Mouse (Mus musculus) kidney, embryonic 16.5 days (tissue): ENCODE measurements at regions not wholly inside any gene's neighbourhood (a gene's known extent, or its start where the extent isn't known, plus 50 kb on each side); places are given as distances from the start of the nearest gene placed in this dataset.

Source experiments
- ATAC-seq: fragments of 200-750 bp; cut with Nextera tagmentation; 2 replicates; pipeline ENCODE4 v1.8.0; 2017; ENCODE audit warnings: moderate TSS enrichment; ENCODE audit not compliant: low FRiP score, low TSS enrichment
- H3K27ac ChIP-seq: fragments of 300-500 bp; sonication (generic); 2 replicates; pipeline ENCODE4 v1.5.1; 2014; ENCODE audit warnings: low read length
- H3K27me3 ChIP-seq: fragments of 300-500 bp; sonication (generic); 2 replicates; pipeline ENCODE4 v1.6.1; 2014; ENCODE audit warnings: low read length, control low read depth, mixed read lengths; ENCODE audit not compliant: insufficient read depth
- H3K36me3 ChIP-seq: fragments of 300-500 bp; sonication (generic); 2 replicates; pipeline ENCODE4 v1.6.1; 2014; ENCODE audit warnings: low read length, control low read depth, mixed read lengths; ENCODE audit not compliant: insufficient read depth
- H3K4me1 ChIP-seq: fragments of 300-500 bp; sonication (generic); 2 replicates; pipeline ENCODE4 v1.6.1; 2014; ENCODE audit warnings: low read length, control low read depth, mixed read lengths; ENCODE audit not compliant: insufficient read depth
- H3K4me2 ChIP-seq: fragments of 300-500 bp; sonication (generic); replicated peaks from 2 replicates; pipeline ENCODE4 v1.6.1; 2014; ENCODE audit warnings: low read depth, low read length
- H3K4me3 ChIP-seq: fragments of 300-500 bp; sonication (generic); 2 replicates; pipeline ENCODE4 v1.5.1; 2014; ENCODE audit warnings: mild to moderate bottlenecking, low read length
- H3K9ac ChIP-seq: fragments of 300-500 bp; sonication (generic); replicated peaks from 2 replicates; pipeline ENCODE4 v1.6.1; 2014; ENCODE audit warnings: low read length
- H3K9me3 ChIP-seq: fragments of 300-500 bp; sonication (generic); 2 replicates; pipeline ENCODE4 v1.6.1; 2016; ENCODE audit warnings: low read length, control low read depth
- WGBS: fragments of 180-500 bp; shearing (Covaris S2); extraction: QIAGEN DNeasy Blood & Tissue Kit; methylation state at CpG from one replicate; pipeline ENCODE4 v1.1.7; 2014; 5-methylcytosine and 5-hydroxymethylcytosine counted together

DNA sequence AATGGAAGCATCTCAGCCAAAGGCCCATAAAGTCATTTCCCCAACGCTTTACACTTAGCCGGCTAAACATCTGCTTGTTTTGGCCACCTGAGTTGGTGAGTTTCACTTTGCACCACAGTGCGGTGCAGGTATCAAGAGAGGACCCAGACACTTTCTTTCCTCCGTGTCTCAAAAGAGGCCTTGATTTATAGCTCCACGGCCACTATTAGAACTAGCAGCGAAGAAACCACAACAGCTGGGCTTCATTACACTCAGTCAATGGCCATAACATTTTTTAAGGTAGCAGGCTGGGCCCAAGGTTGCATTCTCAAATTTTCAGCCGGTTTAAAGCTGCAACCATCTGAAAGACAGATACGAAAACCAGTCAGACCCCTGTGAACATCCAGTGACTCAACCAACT, 103.4 kb downstream of the Mreg start:
- 25% methylated on average over 8 of the region's 8 CpGs for WGBS
- no peak overlapping the region for H3K9ac ChIP-seq
- H3K36me3 ChIP-seq, result no peaks in the 10 kb centered on the region
- ATAC-seq, result peak; percentile 67
- no peaks in the 10 kb centered on the region for H3K9me3 ChIP-seq
- no peaks in the 10 kb centered on the region for H3K27me3 ChIP-seq
- no peak overlapping the region for H3K4me3 ChIP-seq
- no peak overlapping the region for H3K4me2 ChIP-seq
- H3K4me1 ChIP-seq, result 0 out of 2 replicates have a peak, but pooled peaks cover 4% of the 10 kb centered on the region
- H3K27ac ChIP-seq, result no peak overlapping the region

DNA sequence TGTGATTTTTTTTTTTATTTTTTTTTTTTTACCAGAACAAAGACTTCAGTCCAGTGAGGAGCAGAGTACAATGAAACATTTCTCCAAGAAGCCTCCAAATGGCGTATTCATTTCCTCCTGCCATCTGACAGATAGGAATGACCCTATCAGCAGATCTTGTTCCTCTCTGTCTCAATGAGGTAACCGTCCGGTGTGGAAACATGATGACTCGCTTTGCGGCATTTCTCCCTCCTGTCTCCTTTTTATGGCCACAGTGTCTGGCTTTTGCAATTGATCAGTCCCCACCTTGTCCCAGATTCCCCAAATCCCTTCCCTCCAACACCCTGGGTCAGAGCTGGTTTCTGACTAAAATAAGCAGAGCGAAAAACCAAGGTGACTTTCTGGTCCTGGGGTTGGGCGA, 105.0 kb downstream of the Mreg start:
- no peak overlapping the region for H3K4me3 ChIP-seq
- H3K27ac ChIP-seq, result no peak overlapping the region
- no peaks in the 10 kb centered on the region for H3K27me3 ChIP-seq
- 0 out of 2 replicates have a peak, but pooled peaks cover 4% of the 10 kb centered on the region for H3K4me1 ChIP-seq
- ATAC-seq, result no peak
- no peak overlapping the region for H3K4me2 ChIP-seq
- no peaks in the 10 kb centered on the region for H3K36me3 ChIP-seq
- 70% methylated on average over 7 of the region's 7 CpGs for WGBS
- H3K9me3 ChIP-seq, result no peaks in the 10 kb centered on the region
- H3K9ac ChIP-seq, result no peak overlapping the region

DNA sequence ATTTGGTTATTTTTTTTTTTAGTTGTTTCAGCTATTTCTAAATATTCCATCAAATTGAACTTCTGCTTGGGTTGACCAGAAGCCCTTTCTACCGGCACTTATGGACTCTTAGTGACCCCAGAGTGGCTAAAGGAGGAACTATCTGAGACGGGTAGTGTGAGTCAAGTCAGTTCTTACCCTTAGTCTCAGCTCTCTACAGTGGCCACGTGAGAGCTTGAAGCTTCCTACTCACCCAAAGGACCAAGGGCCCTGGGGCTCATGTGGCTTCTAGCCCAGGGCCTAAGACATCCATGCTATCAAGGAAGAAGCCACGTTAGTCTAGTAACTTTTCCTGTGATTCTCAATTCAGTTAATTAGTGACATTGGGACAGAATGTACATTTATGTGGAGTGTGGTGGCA, 105.5 kb downstream of the Mreg start:
- no peaks in the 10 kb centered on the region for H3K27me3 ChIP-seq
- H3K4me2 ChIP-seq, result no peak overlapping the region
- no peaks in the 10 kb centered on the region for H3K36me3 ChIP-seq
- ATAC-seq, result no peak
- WGBS, result 88% methylated on average over 4 of the region's 4 CpGs
- no peak overlapping the region for H3K4me3 ChIP-seq
- H3K4me1 ChIP-seq, result 0 out of 2 replicates have a peak, but pooled peaks cover 4% of the 10 kb centered on the region
- H3K9me3 ChIP-seq, result no peaks in the 10 kb centered on the region
- no peak overlapping the region for H3K9ac ChIP-seq
- H3K27ac ChIP-seq, result no peak overlapping the region

DNA sequence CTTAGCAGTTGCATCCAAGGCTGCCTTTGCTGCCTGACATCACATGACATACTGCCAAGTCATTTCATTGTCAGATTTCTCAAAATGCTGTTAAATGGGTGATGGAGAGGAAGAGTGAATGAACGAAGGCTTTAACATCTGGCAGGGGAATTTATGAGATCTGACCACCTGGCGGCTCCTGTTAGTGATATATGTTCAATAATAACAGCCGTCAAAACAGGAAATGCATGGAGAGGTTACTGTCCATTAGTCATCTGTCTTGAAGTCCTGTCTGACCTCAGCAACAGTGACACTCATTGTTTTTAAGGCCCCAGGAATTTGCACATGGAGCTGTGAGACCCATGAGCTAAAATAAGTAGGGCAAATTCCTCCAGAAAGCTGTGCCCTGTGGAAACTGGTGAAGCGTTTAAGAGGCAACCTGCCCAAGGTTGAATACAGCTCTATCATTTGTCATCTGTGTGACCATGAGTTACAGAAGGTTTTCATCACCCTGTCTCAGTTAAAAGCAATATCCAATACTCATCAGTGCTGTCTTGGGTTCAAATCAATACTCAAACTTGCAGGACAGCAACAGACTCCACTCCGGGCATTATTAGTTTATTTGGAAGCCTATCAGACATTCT, 106.6 kb downstream of the Mreg start:
- 0 out of 2 replicates have a peak, but pooled peaks cover 4% of the 10 kb centered on the region for H3K4me1 ChIP-seq
- no peaks in the 10 kb centered on the region for H3K9me3 ChIP-seq
- no peak overlapping the region for H3K9ac ChIP-seq
- 57% methylated on average over 5 of the region's 5 CpGs for WGBS
- H3K4me3 ChIP-seq, result no peak overlapping the region
- no peaks in the 10 kb centered on the region for H3K36me3 ChIP-seq
- no peaks in the 10 kb centered on the region for H3K27me3 ChIP-seq
- H3K4me2 ChIP-seq, result no peak overlapping the region
- no peak for ATAC-seq
- H3K27ac ChIP-seq, result no peak overlapping the region

DNA sequence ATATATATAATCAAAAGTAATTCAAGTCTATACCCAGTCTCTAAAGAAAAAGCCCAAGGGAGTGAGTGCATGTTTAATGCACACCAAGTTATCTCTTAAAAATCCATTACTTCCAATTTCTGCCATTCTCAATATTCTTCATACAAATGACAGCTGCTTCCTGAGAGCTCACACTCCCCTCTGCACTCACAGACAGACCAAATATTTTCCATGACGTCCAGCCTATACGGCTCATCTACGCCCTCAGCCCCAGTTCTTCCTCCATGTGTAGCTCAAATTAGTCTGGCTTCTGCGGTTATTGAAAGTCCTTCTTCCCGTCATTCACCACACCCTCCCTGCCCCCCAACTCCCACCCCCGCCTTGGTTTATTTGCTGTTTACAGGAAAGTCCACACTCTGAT, 108.1 kb downstream of the Mreg start:
- 58% methylated on average over 6 of the region's 6 CpGs for WGBS
- no peak for ATAC-seq
- Histone ChIP-seq H3K9ac (no peak overlapping the region), H3K36me3 (no peaks in the 10 kb centered on the region), H3K9me3 (no peaks in the 10 kb centered on the region), H3K4me3 (no peak overlapping the region), H3K4me2 (no peak overlapping the region), H3K4me1 (0 out of 2 replicates have a peak, but pooled peaks cover 4% of the 10 kb centered on the region), H3K27me3 (no peaks in the 10 kb centered on the region), H3K27ac (no peak overlapping the region)

DNA sequence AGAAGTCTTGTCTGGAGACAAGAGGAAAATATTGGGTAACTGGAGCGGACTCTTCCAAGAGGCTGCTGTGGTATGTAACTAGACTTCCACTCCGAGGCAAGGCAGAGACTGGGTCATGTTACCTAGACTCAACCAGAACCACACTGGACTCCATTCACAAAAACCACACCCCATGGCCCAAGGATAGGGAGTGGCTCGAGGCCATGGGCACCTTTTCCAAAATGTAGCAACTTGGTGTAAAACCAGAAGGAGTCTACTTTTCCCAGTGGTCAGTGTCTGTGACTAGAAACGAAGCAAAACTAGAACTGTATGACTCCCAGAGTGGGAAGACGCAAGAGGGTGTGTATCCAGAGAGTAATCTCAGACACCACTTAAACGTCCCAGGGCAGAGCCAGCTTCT, 108.7 kb downstream of the Mreg start:
- Histone ChIP-seq H3K36me3 (no peaks in the 10 kb centered on the region), H3K9me3 (no peaks in the 10 kb centered on the region), H3K27me3 (no peaks in the 10 kb centered on the region), H3K27ac (no peak overlapping the region), H3K4me3 (no peak overlapping the region), H3K4me2 (no peak overlapping the region), H3K9ac (no peak overlapping the region), H3K4me1 (no peaks in the 10 kb centered on the region)
- WGBS, result 80% methylated on average over 6 of the region's 6 CpGs
- ATAC-seq, result no peak

DNA sequence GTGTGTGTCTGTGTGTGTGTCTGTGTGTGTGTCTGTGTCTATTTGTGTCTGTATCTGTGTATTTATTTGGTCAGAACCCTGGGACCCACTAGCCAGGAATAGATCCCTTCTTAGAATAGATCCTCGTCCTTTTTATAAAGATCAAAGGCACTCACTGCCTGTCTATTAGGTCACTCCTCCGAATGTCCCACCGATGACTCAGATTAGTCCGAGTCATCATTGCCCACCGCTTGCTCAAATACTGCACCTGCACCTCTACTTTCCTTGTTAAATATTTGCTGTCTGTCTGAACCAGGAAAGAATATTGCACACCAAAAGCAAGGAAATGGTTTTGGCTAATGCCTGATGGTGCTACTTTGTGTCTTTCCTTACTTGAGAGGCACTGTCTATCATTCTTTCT, 112.7 kb downstream of the Mreg start:
- no peaks in the 10 kb centered on the region for H3K4me1 ChIP-seq
- H3K4me3 ChIP-seq, result no peak overlapping the region
- H3K4me2 ChIP-seq, result no peak overlapping the region
- H3K27ac ChIP-seq, result no peak overlapping the region
- H3K9ac ChIP-seq, result no peak overlapping the region
- H3K36me3 ChIP-seq, result no peaks in the 10 kb centered on the region
- H3K9me3 ChIP-seq, result 0 out of 2 replicates have a peak, but pooled peaks cover 3% of the 10 kb centered on the region
- ATAC-seq, result no peak
- H3K27me3 ChIP-seq, result no peaks in the 10 kb centered on the region
- 59% methylated on average over 5 of the region's 5 CpGs for WGBS

DNA sequence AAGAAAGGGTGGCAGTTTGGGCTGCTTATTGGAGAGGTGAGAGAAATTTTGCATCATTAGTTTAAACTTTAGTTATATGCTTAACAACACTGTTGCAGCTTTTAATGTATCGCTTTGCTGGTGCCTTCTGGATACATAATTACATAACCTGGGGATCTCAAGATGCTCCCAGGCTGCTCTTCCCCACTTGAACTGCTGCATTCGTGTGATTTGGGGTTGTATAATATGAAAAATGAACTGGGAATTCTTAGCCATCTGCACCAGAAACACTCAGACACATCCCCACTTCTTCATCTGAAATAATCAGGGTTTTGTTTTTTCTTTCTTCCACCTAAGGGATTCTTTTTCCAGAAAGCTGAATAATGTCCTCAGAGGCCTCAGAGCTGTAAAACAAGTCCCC, 120.8 kb downstream of the Mreg start:
- no peak overlapping the region for H3K27ac ChIP-seq
- ATAC-seq, result no peak
- no peak overlapping the region for H3K4me3 ChIP-seq
- 0 out of 2 replicates have a peak, but pooled peaks cover 3% of the 10 kb centered on the region for H3K9me3 ChIP-seq
- H3K4me1 ChIP-seq, result no peaks in the 10 kb centered on the region
- no peak overlapping the region for H3K4me2 ChIP-seq
- WGBS, result 73% methylated on average over 2 of the region's 2 CpGs
- H3K9ac ChIP-seq, result no peak overlapping the region
- H3K27me3 ChIP-seq, result no peaks in the 10 kb centered on the region
- H3K36me3 ChIP-seq, result no peaks in the 10 kb centered on the region

DNA sequence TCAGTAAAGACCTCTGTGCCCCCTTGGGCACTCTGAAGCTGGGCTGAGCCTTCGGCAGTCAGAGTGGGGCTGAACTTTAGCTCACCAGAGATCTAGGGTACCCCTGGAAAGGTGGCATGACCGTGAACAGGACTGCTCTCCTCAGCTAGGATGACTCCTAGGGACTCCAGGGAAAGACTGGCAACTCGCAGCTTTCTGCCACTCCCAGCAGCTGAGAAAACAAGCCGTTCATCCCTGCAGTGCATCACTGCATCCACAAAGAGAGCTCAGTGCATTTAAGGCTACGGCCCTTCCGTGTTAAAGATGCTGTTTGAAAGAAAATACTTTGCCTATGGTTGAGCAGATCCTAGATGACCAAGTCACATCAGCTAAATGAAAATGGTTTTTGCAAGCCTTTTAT, 126.4 kb downstream of the Mreg start:
- Histone ChIP-seq H3K27ac (no peak overlapping the region), H3K4me2 (no peak overlapping the region), H3K36me3 (no peaks in the 10 kb centered on the region), H3K27me3 (no peaks in the 10 kb centered on the region), H3K4me1 (no peaks in the 10 kb centered on the region), H3K9ac (no peak overlapping the region), H3K4me3 (no peak overlapping the region), H3K9me3 (no peaks in the 10 kb centered on the region)
- WGBS, result 29% methylated on average over 6 of the region's 6 CpGs
- peak; percentile 59; the same call in 1 of the 2 replicates for ATAC-seq

DNA sequence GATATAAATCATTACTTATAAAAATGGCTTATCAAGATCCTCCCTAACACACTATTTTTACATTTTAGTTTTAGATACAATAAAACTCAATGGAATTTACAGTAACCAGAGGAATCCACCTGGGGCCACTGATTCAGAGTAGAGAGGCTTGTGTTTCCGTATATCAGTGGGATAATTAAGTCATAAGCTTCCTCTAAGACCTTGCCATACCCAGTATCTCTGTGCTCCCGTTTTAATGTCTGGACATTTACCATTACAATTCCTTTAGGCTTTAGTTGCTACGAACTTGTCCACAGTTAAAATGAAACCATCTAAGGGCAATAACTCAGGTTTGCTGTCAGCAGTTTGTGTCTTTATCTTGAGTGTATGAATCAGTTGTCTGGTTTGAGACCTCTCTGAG, 127.9 kb downstream of the Mreg start:
- Histone ChIP-seq H3K4me1 (no peaks in the 10 kb centered on the region), H3K27ac (no peak overlapping the region), H3K4me3 (no peak overlapping the region), H3K4me2 (no peak overlapping the region), H3K27me3 (no peaks in the 10 kb centered on the region), H3K9me3 (no peaks in the 10 kb centered on the region), H3K9ac (no peak overlapping the region), H3K36me3 (no peaks in the 10 kb centered on the region)
- 53% methylated on average over 3 of the region's 3 CpGs for WGBS
- no peak for ATAC-seq
